Mouse (Mus musculus) left cerebral cortex, adult 9 months (tissue): ENCODE data around the gene Snx18.

Source experiments
- DNase-seq, 2 experiments: peaks; one replicate each; pipeline ENCODE4 v3.0.0; 2022; ENCODE audit warnings: low spot score in 2 of 2

Snx18 gene

GRCm38 (mm10) chr13:113617891-113618823, at the start of gene Snx18:
Gene Snx18, minus strand, starts transcription at chr13:113618564.
- DNase-seq = peak; percentile 68 to 90

DNA sequence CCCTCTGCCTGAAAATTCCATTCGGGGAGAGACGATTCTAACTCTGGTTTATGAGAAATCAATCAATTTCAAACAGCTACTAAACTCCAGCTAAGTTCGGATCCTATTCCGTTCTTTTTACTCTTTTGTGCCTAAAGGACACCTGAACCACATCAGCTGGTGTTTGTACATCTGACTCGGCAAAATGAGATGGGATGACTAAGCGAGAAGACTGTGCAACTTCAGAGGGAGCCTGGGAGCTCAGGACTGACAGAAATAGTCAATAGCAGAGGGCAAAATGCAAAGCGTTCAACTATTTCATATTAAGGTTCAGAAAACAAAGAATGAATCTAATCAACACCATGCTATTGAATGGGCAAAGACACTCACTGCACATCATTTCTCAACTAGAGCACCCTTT, 45.5 kb upstream of the Snx18 start:
- DNase-seq = no peak

GRCm38 (mm10) chr13:113663151-113663779, 44.9 kb upstream of the Snx18 start, which contains the start of gene Hspb3:
Gene Hspb3, minus strand, starts transcription at chr13:113663676.
- peak in 1 of 2 experiments; percentile 55 for DNase-seq

- DNase-seq = peak in 1 of 2 experiments; percentile 49
Observed at GRCm38 (mm10) chr13:113661826-113662271, 43.5 kb upstream of the Snx18 start.

DNA sequence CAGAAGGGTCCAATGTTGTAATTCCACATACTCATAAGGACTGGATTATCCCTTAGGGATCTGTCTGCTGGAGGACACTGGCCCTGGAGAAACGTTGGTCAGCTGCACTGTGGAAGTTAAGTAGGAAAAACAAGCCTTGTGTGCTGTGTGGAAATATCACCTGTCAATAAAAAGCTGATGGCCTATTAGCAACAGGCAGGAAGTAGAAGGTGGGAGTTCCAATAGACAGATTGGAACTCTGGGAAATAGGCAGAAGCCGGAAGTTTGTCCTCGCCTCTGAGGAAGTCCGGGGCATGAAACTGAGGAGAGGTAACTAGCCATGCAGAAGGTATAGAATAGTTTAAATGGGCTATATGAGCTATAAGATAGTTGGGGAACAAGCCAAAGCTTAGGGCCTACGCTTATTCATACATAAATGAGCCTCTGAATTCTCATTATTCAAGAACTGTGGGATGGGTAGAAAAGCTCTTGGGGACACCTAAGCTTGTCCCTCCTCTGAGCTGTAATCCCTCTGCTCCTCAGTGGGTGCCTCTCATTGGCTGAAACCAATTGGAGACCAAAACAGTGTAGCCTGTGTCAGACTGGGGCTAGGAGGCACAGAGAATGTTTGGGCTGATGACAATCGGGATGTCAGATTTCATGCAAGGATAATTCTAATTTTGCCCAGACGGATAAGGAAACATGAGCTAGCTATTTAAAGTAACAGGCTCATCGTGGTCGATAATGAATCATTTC, 42.4 kb upstream of the Snx18 start:
- DNase-seq = peak in 1 of 2 experiments; percentile 30

DNA sequence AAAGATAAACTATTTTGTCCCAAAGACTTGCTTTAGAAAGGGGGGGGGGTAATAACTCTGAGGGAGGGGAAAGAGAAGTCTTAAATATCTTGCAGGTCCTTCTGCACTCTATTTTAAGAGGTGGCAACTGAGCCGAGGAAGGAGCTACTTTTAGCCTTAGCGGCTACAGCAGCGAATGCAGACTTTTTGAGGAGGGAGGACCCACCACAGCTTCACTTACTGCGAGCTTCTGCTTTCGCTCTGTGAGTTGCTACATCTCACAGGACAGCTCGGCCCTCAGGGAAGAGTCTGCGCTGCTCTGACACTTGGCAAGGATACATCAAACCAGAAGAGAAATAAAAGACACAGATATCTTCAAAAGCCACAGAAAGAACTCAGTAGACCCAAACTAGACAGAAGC, 38.8 kb upstream of the Snx18 start:
- peak in 1 of 2 experiments; percentile 34 for DNase-seq

GRCm38 (mm10) chr13:113656639-113657038, 38.3 kb upstream of the Snx18 start:
- no peak for DNase-seq

DNA sequence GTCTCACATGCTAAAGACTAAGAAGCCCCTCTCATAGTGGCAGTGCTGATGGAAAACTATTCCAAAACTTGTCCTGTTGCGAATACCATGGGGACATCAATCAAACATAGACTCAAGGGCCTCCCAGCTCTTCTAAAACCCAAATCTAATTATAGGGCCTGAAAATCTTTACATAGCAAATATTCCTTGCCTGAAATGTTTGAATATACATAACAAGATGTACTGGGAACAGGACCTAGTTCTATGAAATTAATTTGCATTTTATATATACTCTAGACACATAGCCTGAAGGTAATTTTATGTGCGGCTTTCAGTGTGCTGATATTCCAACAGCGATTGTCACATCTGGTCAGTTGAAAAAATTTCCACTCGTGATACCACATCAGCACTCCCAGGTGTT, 37.1 kb upstream of the Snx18 start:
- no peak for DNase-seq

GRCm38 (mm10) chr13:113640944-113641597, 22.7 kb upstream of the Snx18 start:
- no peak for DNase-seq

- peak in 1 of 2 experiments; percentile 37 for DNase-seq
Observed at GRCm38 (mm10) chr13:113638914-113639313, 20.6 kb upstream of the Snx18 start.

DNA sequence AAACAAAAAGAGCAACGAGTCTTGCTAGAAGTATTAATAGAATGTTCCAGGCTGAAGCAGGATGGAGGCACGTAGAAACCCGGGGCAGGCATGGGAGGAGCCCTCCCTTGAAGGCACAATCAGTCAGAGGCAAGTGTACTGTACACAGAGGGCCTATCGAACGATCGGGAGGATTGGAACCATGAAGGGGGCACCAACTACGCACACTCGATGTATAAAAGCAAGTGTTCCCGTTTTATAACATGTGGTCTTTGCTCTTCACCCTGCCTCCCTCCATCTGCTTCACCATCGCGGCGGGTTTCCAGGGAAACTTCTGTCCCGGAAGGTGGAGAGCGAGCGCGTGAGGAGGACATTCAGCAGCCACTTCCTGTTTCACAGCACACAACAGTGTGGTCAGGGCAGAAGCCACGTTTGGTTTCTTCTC, 17.4 kb upstream of the Snx18 start:
- no peak for DNase-seq

DNA sequence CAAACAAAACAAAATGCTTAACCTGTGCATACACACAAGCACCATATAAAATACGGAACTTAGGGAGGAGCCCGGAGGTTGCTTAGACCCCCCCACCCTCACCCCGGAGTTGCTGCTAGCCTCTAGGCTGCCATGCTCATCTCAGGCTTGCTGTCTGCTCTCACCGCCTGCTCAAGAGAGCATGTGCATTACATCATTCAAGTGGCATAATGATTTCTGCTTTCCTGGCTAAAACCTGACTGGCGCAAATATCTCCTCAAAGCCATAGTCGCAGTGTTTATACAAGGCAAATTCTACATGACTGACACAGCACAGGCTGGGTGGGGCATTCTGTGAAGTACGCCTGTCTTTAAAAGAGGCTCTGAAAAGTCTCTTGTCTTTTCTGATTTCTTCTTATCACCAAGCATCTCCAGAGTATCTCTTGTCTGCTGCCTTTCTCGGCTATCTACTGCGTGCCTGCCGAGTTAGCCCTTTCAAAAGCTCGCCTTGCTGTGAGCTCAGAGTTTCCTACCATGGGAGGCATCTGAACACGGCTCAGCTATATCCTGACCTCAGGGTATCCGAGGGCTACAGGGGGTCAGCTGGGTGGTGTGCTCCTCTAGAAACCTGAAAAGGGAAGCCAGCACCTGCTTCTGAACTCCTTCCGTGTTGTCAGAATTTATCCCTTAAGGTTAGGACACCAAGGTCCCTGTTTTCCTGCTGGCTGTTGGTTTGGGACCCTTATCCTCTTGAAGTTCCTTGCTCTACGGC, 16.5 kb upstream of the Snx18 start:
- no peak for DNase-seq

DNA sequence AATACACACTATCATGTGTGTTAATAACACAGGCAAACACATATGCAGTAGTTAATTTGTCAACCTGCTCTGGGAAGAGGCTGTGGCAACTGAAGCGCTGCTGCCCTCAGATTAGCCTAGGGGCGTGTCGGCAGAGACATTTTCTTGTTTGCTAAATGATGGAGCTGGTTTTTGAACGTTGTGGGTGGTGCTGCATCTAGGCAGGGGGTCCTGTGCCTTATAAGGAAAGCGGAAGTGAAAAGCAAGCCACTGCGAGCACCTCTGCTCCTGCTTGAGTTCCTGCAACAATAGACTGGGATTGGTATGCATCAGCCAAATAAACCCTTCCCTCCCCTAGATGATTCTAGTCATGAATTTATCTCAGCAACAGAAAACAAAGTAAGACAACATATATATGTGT, 14.1 kb upstream of the Snx18 start:
- no peak for DNase-seq

DNA sequence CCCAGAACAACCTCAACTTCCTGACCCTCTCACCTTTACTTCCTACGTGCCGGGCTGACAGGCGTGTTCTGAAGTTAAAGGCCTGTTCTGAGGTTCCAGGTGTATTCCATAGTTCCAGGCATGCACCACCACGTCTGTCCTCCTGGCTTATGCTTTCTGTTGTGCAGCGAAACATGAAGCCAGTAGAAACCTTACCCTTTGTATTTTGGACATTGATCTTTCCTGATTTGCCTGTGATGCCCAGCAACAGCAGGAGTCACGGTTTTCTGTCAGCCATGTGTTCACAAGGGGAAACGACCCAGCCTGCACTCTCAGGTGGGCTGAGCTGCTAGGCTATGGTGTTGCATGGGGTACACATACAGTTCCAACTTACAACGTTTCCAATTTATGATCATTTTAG, 9.2 kb upstream of the Snx18 start:
- DNase-seq = no peak

GRCm38 (mm10) chr13:113622865-113623255, 4.5 kb upstream of the Snx18 start:
- DNase-seq = no peak

DNA sequence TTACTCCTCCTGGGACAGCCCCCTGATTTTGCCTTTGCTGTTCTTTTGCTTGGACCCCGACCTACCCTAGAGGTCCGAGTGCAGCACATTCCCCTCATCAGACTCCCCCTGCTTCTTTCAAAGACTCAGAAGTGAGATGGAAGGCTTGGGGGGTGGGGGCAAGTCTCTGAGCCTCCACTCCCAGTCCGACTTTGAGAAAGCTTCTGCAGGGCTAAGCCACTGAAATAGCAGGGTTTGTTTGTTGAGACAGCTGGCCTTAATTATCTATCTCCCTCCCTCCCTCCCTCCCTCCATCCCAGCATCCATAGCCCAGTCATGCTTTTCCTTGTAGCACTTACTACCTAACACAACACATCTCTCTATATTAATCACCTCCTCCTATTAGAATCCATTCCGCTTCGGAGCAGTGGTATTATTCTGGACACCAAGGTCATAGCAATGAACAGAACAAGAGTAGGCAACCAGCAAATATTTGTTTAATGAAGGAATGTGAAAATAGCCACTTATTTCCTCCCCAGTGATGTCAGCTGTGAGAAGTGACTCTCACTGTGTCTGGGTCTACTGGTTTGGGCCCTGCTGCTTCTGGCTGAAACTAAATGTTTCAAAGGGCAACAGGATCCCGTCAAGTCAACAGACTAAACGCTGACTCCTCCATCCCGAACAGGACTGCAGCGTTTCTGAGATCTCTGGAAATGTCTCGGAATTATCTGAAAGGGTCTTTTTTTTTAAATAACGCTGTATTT, 3.9 kb upstream of the Snx18 start:
- DNase-seq = no peak

DNA sequence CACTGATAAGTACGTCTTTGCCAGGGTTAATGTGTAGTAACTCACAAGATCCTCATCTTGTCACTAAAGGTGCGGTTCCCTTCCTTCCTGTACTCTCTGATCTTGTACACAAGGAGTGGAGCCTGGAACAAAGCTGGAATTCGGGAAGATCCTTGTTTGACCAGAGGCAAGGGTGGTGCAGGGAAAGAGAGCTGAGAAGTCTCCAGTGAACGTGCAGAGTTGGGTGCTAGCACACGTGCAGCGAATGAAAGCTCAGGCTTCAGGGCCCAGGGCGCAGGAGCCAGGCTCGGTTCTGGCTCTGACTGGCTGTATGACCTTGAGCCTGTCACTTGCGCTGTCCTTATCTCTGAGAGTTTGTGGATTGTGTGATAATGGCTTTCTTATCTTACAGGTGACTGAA, 639 bp upstream of the Snx18 start:
- no peak for DNase-seq

- no peak for DNase-seq
Observed at GRCm38 (mm10) chr13:113617338-113617890, 950 bp downstream of the Snx18 start.

- no peak for DNase-seq
Observed at GRCm38 (mm10) chr13:113616751-113617337, 1.5 kb downstream of the Snx18 start.
